Mouse (Mus musculus) neutrophil, adult 65 days (primary cell): ENCODE data around the gene Txndc9. TPM values are rescaled to one million over a fixed set of nuclear protein-coding genes. Genes with fewer than 3 reads are reported as not detected.

Source experiments
- total RNA-seq: library from RNA; stranded (reverse); gene quantifications from 2 replicates; pipeline ENCODE4 v1.2.4, GENCODE M21; 2023

The Txndc9 gene
- 41.0 and 48.0 TPM in 2 replicates for total RNA-seq

DNA sequence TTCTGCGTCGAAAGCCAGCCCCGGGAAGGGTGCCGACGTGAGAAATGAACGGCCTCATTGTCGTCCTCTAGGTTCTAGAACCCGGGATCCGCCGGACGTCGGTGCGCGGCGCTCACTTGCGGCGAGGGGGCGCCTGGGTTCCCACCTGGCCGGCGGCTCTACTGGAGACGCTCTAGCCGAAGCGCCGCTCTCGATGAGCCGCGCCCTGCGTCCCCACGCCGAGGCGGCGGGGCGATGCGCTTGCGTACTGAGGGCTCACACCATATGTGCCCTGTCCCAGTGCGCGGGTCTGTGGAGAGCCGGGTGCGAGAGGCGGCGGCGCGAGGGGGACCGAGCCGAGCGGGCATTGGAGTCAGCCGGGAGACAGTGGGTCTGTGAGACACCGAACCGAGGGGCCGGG is at the start of gene Txndc9, which contains the start of gene Eif5b:
Gene Txndc9, minus strand, starts transcription at position 27 of the 400 bp plus-strand sequence.
Gene Eif5b, plus strand, starts transcription at position 144 of the 400 bp plus-strand sequence.

DNA sequence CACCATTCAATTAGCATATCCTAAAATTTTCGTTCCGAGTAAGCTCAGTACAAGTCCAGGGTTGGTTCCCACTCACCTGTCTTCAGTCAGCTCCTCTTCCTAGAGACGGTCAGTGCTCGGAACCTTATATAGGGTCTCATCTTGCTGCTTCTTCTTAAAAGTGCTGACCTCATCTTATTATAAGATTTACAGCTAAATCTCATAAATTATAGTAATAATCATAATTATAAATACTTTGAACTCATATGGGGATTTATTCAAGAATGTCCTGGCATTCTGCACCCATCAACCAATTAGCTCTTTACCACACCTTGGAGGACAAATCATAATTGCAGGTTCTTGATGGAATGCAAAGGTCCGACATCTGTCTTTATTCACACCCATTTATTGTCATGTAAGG is 40.0 kb downstream of the Txndc9 start, which contains the start of gene Lyg1:
Gene Lyg1, minus strand, starts transcription at position 101 of the 400 bp plus-strand sequence.

Other genes starting within 250 kb of the Txndc9 start
- gene Tsga10, start 131.5 kb downstream of the Txndc9 start, total RNA-seq, result 4.8 and 7.6 TPM in 2 replicates
- 1.1 TPM in 1 of 2 replicates, not detected in the other for gene Lipt1, start 126.2 kb downstream of the Txndc9 start, total RNA-seq
- 4.4 and 5.1 TPM in 2 replicates for gene Mitd1, start 107.5 kb downstream of the Txndc9 start, total RNA-seq
- gene Mrpl30, start 107.4 kb downstream of the Txndc9 start, total RNA-seq, result 39.9 and 71.5 TPM in 2 replicates
- not detected in 2 replicates for gene Lyg2, start 81.4 kb downstream of the Txndc9 start, total RNA-seq
- not detected in 2 replicates for gene Lyg1, start 40.1 kb downstream of the Txndc9 start, total RNA-seq
- 12.7 and 15.6 TPM in 2 replicates for gene Eif5b, start 117 bp upstream of the Txndc9 start, total RNA-seq
- 25.0 and 25.6 TPM in 2 replicates for gene Rev1, start 131.9 kb upstream of the Txndc9 start, total RNA-seq